Mouse (Mus musculus) CD4-positive, CD25-positive, alpha-beta regulatory T cell, adult 4 months (primary cell): ENCODE measurements around the gene Trat1. TPM values are rescaled to one million over a fixed set of nuclear protein-coding genes. Genes with fewer than 3 reads are reported as not detected.

ENCODE experiments used
- ATAC-seq: one replicate; pipeline ENCODE4 v1.8.0; 2017
- polyA plus RNA-seq, 2 experiments: library from polyadenylated mRNA; unstranded; fragments of 100-300 nt; shearing (Covaris generic); gene quantifications; one replicate each; pipeline ENCODE4 v1.2.1; 2017

Gene Trat1
- 100 to 1,000 TPM; 122 to 148 TPM for polyA plus RNA-seq

DNA sequence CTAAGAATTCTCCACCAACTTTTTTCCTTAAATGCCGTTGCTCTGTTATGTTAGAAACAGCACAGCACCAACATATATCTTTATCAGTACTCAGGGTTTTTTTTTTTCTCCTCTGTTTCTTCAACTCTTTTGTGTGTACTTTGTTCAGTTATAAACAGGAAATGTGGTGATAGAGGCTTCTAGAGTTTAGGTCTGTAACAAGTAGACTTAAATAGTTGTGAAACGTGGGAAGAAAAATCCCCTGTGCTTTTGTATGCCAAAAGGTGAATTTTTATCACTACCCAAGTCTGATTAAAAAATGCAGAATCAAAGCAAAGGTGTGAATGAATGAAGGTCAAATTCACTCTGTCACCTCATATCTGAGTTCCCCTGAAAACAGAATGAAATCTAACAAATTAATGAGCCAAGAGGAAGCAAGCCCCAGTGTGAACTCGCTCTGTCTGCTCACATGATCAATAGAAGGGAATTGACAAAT lies at the start of gene Trat1:
Trat1 (minus strand) TSS at position 51 of the 475 bp plus-strand sequence.
- peak; percentile 77 for ATAC-seq

DNA sequence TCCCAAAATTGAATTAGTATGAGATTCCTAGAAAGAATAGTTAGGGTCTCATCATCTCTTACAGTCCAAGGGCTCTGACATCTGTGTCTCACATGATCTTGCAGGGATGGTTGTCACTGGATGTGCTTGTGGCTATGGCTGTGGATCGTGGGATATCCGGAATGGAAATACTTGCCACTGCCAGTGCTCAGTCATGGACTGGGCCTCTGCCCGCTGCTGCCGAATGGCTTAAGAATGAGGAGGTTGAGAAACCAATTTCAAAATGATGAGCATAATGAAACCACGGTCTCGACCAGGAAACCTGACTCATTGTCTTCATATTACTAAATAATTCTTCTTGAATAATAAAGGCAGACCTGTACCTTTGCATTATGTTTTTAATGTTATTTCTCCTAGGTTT lies 46.7 kb upstream of the Trat1 start:
- ATAC-seq, result no peak

DNA sequence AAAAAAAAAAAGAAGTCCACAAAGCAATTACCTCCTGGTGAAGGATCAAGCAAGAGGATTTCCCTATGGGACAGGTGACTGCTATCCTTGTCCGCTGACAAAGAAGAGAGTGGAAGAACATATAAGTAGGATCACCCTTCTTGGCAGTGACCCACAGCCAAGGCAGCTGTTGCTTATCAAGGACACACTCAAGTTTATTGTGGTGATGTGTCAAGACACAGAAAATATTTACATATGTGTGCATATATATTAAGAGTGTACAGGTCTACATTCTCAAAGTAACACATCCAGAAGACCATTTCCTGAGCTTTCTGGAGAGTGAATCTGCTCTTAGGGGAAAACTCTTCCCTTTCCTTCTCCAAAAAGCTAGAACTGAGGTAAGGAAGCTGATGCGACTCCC lies 44.9 kb upstream of the Trat1 start, which contains the start of gene Retnlb:
Retnlb (plus strand) TSS at position 162 of the 400 bp plus-strand sequence.
- no peak for ATAC-seq

DNA sequence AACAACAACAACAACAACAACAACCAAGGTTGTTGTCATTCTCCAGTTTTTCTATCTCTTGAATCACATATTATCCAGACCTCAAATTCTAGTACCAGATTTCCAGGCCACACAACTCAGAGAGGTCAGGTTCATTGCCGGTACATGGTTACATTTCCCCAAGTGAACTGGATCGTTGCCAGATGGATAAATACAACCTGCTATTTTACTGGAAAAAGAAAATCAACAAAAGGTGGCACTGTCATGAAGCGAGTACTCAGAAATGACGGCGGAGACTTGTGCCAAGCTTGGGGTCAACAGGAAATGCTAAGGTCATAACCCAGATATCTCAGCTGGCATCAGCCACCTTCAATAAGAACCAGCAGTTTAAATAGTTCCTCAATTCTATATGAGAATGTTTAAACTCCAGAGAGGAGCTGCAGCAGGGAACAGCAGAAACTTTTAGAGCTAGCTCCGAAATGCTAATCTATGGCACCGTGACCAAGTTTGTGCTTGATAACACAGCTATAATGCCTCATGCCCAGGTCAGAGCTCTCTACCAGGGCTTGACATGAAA lies 40.1 kb upstream of the Trat1 start:
- ATAC-seq, result no peak

DNA sequence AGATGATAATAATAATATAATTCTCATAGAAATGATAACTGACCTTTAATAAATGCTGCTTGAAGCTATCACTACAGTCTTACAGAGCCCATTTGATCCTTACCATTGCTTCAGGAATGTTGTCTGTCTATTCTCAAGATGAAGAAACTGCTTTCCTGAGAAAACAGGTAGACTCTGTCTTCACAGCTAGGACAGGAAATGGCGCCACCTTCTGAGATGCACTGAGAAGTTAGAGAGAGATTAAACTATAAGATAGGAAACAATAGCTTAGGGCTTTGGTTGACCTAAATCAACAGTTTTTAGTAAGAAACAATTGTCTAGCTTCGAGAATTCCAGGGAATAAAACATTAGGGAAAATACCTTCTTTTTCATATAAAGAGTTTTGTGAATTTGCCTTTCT lies 37.6 kb upstream of the Trat1 start:
- ATAC-seq, result peak; percentile 82

DNA sequence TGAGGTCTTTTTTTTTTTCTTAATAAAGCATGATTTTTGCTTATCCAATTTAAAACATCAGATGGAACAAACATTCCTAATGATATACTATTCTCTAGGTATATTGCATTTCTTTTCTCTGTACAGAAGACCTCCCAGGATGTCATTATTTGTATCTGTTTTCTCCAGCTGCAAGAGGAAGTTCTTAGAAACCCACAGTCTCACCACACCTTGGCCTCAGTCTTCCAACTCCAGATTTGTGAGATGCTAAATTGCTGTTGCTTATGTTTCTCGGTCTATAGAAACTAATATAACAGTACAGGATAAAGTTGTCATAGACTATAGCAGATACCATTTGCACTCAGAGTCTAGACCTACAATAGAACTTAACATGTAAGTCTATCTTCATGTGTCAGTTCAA lies 34.7 kb upstream of the Trat1 start:
- ATAC-seq, result peak; percentile 55

DNA sequence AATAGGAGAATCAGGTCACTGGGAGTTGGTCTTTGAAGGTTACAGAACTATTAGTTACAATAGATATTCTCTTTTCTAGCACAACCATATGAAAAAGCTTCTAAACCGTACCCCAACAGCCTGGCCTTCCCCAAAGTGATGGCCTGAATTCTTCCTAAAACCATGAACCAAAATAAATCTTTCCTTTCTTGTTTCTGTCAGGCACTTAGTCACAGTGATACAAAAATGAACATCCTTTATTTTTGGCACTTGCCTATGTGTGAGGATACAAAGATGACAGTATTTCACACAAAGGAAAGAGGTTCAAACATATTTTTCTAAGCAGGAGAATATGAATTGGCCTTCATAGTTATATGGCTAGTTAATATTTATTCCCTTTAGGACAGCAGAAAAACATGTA lies 33.6 kb upstream of the Trat1 start:
- ATAC-seq, result no peak

DNA sequence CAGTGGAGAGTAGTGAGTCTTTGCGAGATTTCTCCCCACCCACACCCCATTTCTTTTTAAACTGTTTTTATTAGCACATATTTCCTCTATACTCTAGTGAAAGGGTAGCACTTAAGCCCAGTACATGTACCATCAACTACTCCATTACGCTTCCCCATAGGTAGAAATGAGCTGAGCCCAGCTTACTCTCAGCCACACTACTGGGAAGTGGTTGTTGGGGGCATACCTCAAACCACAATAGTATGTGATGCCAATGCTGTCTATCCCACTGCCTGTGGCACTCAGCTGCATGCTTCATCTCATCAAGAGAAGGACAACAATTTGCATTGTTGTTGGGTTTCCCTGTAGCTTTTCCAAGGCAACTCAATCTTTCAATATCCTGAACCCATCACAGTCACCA lies 29.1 kb upstream of the Trat1 start:
- ATAC-seq, result no peak

DNA sequence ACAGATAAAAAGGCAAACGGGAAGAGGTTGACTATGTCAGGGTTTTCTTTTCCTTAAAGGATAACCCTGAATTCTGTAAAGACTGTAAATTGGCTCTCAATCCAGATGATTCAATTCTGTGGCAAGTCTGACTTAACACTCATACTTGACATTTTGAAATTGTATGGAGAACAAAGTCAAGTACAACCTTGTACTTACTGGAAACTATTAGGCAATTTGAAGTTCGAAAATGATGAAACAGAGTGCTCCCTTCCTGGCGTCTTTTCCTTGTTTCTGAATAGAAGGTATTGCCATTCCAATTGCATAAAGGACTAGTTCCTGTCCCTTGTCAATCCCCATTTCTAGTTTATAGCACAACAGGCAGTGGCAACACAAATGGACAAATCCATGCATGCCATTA lies 27.6 kb upstream of the Trat1 start:
- ATAC-seq, result no peak

DNA sequence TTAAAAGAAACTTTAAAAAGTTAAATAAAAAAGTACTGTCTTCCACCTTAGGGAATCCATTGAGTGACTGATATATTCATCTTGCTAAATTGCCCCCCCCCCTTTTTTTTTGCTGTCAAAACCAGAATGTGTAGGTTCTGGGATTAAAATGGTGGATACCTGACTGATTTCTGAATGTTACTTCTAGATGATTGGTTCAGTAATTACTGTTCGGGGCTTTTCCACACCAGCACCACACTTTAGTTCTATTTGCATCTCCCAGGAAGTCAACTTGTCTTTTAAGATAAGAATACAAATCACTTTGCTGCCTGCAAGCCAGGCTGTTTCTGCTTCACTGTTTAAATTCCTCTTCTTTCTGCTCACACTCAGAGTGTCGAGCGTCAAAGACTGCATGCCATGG lies 26.5 kb upstream of the Trat1 start:
- ATAC-seq, result peak; percentile 50

DNA sequence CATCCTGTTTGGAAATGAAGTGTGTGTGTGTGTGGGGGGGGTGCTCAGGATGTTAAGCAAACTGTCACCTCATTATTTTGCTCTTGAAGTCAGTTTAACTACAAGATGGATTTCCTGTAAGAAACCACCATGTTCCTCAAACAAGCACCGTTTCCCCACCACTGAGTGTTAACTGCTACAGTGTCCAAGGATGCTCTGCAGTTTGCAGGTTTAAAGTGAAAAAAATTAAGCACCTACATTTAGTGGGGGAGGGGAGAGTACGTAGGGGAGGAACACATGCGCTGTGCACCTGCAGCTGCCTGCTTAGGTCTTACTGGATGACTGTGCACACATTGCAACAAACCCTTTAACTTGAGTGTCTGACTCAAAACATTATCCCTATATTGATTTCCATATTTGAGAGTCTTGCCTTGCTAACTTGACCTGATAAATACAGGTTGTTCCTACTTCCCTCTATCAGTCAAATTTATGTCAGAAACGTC lies 16.9 kb upstream of the Trat1 start:
- ATAC-seq, result peak; percentile 75

DNA sequence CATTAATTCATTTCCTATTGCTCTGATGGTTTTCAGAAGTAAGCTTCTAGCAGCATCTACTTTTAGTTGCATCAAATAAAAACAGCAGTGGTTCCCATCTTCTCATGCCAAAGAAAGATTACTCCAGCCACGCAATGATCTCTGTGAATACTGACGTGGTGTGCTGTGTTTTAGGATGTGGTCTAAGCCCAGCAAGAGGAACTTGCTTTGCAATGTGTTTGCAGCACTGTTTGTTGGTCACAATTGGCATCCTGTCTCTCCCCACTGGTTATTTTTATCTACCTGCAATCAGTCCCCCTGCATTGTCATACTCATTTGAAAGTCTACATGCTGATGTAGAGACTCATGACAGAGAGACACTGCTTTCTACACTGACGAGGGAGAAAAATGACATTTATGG lies 14.4 kb upstream of the Trat1 start:
- ATAC-seq, result peak; percentile 63

DNA sequence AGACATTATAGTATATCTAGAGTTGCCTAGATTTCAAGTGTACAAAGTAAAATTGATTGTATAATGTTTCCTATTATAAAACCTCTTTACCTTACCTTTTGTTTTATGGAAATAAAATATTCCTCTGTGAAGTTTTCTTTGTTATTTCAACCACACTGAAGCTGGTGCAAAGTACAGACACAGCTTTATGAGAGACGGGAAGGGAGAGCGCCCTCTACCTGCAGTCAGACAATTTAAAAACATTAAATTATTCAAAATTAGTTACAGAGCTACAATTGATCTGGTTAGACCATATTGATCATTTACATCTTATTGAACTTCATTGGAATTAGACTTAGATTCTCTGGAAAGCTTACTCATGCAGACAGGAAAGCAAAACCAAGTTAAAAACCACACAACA lies 5.4 kb upstream of the Trat1 start:
- ATAC-seq, result peak; percentile 77

DNA sequence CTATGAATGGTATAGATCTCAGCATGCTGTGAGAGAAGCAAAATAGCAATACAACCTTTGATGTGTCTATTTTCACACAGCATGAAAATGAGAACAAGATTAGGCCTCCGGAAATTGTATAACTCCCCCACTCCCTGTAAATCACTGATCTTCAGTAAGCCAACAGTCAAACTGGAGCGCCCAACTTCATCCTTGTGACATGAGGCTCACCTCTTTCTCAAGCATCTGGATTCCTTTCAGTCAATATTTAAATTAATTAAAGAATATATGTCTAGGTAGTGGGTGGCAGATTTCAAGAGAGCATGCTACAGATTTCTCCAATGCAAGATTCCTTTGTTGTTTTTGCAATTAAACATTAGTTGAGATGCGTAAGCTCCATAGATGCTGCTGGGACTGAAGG lies 2.6 kb downstream of the Trat1 start:
- ATAC-seq, result peak; percentile 12

DNA sequence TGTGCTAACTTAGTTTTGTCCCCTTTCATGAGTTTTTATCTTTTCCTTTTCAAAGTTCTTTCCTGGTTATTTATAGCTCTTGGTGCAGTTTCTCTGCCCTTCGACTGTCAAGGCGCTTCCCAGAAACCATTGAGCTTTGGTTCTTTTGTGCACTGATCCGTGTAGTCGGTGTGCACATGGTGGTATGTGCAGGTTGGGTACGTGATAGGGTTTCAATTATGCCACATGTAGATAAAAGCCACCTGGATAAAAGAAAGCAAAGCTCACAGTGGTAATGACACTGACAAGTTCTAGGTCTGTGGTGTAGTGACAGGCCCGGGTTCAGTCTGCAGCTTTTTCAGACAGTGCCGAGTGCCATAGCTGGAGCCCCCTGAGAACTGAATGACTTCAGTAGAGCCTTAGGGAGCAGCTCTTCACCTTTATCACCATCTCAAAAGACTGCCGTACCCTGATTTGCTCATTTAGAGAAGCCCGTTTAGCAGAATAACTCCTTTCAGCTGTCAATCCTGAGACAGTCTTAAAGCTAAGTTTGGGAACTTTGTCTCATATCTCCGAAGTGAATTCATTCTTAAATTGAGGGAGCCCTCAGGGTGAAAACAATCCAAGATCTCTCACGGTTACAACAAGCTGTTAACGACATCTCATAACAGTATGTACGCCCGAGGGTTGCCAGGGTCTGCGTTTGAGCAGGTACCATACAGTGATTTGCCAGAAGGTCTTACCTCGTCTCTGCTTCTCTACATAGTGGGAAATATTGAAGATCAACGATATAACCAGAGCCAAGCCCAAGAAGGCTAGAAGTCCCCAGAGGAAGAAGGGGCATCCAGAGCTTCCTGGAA lies 11.0 kb downstream of the Trat1 start:
- peak; percentile 23 for ATAC-seq

DNA sequence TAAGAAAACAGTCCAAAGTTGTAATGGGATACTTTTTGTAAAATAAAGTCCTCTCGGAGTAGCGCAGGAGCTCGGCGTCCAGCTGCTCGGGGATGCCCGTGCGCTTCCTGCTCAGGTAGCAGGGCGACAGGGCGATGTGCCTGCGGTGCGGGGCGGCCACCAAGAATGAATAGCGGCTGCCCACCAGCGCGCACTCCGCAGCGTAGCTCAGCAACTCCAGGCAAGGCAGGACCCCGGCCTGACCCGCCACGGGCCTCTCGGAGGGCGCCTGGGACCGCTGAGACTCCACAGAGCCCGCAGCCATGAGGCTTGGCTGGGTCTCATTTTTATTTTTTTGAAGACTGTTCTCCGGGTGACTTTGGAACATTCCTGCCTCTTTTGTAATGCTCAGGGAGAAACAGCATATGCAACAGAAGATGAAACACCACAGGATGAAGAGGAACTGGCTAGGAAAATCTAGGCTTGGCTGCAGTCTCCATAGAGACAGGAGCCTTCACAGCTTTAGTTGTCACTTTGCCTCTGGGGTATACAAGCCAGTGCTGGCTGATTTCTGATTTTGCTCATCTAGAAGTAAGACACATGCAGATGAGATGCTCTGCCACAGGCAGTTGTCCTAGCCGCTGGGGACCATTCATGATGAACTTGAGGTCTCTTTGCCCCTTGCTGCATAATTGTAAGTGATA lies 21.5 kb downstream of the Trat1 start:
- ATAC-seq, result no peak

DNA sequence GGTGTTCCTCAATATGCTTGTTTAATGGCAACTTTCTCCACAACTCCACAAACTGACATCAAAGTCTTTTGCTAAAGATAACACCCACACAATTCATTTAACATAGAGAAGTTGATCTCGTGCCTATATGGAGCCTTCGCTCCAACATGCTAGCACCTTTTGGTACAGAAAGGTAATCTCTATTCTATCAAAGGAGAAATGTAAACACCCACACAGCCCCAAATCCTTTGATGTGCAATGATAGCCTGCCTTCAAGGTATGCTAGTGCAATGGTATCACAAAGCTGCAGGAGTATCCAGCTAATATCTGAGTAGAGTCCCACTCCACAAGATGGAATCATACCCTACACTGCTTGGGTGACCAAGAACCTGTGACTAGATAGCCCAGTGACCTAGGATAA lies 26.4 kb downstream of the Trat1 start:
- ATAC-seq, result peak; percentile 65

DNA sequence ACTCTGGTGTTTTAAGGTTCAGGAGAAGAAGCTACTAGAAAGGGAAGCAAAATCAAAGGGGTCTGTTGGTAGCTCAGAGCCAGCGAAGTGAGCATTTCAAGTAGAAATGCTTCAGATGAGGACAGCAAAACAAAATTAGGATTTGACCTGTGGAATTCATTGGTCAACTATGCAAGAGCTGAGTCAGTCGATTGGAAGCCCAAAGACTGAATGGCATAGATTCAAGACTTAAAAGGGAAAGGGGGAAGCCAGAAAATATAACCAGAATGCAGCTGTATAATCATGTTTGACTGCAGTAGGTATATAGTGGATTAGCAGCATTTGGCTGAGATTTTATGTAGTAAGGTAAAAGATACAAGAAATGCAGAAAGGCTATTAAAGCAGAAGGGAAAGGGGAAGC lies 26.8 kb downstream of the Trat1 start:
- no peak for ATAC-seq

DNA sequence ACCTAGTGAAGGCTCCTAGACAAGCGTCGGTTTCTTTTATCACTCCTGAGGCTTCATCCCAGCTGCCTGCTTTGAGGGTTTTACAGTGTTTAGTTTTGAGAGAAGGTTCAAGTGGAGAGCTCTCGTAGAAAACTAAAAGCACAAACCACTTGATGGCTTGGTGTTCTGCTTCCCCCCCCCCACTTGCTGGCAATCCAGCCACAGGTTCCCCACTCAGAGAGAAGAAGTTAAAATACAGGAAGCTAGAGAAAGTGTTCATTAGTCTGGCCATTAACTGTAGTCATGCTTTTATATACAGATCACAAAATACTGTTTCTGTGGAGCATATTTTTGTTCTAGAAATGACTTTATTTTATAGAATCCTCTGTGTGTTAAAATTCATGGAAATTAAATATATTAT lies 30.3 kb downstream of the Trat1 start:
- ATAC-seq, result no peak

DNA sequence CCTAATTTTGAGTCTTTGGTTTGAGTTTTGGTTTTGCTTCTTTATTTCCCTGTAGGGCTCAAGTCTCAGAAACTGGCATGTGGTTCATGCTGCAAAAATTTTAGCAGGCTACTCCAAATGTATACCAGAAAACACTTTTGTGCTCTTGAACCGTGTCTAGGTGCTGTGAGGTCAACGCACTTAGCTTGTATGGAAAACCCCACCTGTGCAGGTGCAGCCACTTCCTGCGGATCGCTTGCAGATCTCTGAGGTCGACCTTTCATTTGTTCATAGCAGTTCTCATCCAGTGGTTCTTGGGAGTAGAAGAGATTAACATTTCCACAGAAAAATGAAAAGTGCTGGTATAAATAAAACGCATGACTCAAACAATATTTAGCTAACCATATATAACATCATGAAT lies 31.8 kb downstream of the Trat1 start:
- peak; percentile 68 for ATAC-seq

DNA sequence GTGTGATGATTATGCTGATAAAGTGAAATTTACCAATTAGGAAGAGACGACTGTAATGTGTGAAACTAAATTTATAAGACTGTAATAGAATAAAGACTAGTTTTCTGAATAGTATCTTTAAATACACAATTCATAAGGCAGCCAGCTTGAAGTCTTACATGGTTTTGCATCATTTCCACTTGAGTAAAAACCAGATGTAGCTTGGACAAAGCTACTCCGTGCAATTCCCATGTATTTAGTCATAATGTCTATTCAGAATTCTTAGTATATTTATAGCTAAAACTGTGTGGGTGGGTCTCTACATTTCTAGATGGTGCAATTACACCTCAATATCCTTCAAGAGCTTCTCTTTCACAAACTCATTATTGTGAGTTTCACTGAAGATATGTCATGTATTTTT lies 33.4 kb downstream of the Trat1 start:
- no peak for ATAC-seq

DNA sequence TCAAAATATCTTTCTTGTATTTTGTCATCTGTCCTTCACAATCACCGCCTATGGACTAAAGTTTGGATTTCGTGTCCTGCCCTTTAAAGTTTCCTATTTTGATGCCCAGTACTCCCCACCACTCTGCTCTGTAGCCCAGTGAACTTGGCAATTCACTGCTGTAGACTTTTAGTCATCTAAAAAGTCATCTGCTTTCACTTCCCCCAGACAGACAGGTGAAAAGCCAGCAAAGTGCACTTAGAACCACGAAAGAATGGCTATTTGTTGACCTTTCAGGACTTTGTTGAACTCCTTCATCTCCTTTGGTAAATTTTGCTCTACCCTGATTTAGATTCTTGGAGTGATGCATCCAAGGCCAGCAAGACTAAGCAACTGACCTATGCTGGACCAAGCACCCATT lies 34.9 kb downstream of the Trat1 start:
- no peak for ATAC-seq

DNA sequence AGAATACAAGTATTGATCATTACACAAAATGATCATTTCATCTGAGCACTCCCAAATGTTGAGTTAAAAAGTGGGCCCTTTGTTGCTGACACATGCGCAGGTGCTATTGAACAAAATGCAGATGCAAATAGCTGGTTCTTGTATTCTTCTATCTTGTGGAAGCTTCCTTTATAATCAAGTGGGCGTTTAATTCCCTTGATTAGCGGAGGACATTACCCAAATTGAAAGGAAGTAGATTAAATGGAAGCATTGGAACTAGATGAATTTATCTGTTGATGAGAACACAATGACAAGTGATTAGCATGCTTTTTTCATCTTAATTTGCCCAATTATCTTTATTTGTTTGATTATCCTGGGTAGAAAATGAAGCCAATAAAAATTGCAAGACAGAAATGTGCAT lies 51.6 kb downstream of the Trat1 start:
- ATAC-seq, result no peak

DNA sequence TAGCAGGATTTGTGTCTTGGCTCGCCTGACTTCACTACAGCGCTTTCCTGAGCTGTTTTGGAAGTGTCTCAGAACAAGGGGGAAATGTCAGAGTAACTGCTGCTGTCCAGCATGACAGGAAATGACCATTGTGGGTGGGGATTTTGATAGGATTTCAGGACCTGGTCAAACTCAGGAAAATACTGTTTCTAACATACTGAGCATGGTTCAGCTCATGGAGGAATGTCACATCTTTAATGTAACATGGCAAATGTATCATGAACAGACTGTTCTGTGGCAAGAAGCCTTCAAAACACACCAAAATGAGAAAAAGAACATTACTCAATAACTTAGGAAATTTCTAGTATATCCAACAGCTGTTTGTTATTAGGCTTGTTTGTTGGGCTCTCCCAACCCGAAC lies 52.1 kb downstream of the Trat1 start:
- no peak for ATAC-seq
